Mouse (Mus musculus) megakaryocyte, embryonic 14.5 days (primary cell): ENCODE data around the gene Ptpn3. TPM values are rescaled to one million over a fixed set of nuclear protein-coding genes. Genes with fewer than 3 reads are reported as not detected.
"Not testable (repeated sequence)": the region's sequence is repeated elsewhere in the genome, so short reads cannot be mapped to it uniquely, and the experiment has no call there.

Experiments
- H3K27me3 ChIP-seq: replicated peaks from 2 replicates; pipeline ENCODE3; 2012; ENCODE audit warnings: inconsistent platforms
- H3K36me3 ChIP-seq: replicated peaks from 2 replicates; pipeline ENCODE3; 2012; ENCODE audit warnings: low read length, inconsistent platforms, mixed read lengths
- H3K4me1 ChIP-seq: 2 replicates; pipeline ENCODE4 v1.6.1; 2012; ENCODE audit warnings: inconsistent platforms
- H3K4me3 ChIP-seq: replicated peaks from 2 replicates; pipeline ENCODE3; 2012; ENCODE audit warnings: moderate library complexity, mild to moderate bottlenecking, inconsistent platforms
- H3K9me3 ChIP-seq: 2 replicates; pipeline ENCODE4 v1.6.1; 2012; ENCODE audit warnings: inconsistent platforms
- FLI1 ChIP-seq: IDR thresholded peaks from 2 replicates; pipeline ENCODE4 v1.6.1; 2012; ENCODE audit warnings: low read length, inconsistent platforms, mixed read lengths
- GATA1 ChIP-seq: IDR thresholded peaks from 3 replicates; pipeline ENCODE4 v1.6.1; 2012; ENCODE audit warnings: mixed read lengths, low read length, inconsistent platforms, borderline replicate concordance
- polyA plus RNA-seq: library from polyadenylated mRNA; stranded (reverse); fragments of >175 nt; gene quantifications from 2 replicates; pipeline ENCODE4 v1.2.3, GENCODE M21; 2012; ENCODE audit warnings: low replicate concordance; ENCODE audit not compliant: insufficient read depth

Ptpn3 gene
- polyA plus RNA-seq, 1 experiment = 0.07 TPM

DNA sequence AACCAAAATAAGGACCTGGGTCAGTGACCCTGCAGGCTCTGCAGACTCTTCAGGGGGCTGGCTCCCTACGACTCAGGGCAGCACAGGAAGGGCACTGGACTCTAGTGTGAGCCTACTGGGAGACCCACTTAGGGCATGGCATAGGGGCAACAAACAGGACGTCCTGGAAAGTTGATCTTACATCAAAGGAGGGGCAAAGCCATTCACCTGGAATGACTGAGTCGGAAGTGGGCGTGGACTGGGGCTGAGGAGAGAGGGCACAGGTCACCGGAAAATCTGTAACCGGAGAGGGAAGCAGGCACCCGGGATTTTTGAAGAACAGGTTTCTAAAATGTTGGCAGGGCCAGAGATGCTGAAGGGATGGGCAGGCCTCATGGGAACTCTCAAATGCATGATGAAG is 99.5 kb downstream of the Ptpn3 start:
- TF ChIP-seq GATA1 = no peak
- TF ChIP-seq FLI1 = no peak
- Histone ChIP-seq H3K36me3 (peaks cover 46% of the 10 kb centered on the region), H3K4me1 (peaks cover 12% of the 10 kb centered on the region), H3K9me3 (peaks cover 10% of the 10 kb centered on the region), H3K27me3 (peaks cover 6% of the 10 kb centered on the region), H3K4me3 (no peak overlapping the region)

DNA sequence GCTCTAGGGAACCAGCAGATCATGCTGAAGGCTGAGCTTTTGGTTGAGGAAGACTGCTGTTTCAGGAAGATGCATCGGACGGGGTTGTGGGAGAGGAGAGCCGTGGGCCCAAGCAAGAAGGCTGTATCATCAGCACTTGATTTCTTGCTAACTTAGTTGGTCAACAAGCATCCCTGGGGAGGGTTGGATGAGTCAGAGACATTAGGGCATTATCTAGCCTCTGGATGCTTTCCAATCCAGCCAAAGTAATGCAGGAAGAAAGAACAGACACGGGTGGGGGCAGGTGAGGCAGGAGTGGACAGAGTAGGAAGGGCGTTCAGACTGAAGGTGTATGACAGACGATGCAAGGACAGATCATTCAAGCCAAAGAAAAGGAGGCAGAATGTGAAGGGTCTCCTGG is 101.0 kb downstream of the Ptpn3 start:
- no peak overlapping the region for H3K4me3 ChIP-seq
- peaks cover 6% of the 10 kb centered on the region for H3K27me3 ChIP-seq
- TF ChIP-seq GATA1 (no peak), FLI1 (no peak)
- H3K4me1 ChIP-seq = peaks cover 17% of the 10 kb centered on the region
- peaks cover 10% of the 10 kb centered on the region for H3K9me3 ChIP-seq
- peaks cover 60% of the 10 kb centered on the region for H3K36me3 ChIP-seq

GRCm38 (mm10) chr4:57198666-57199393 is 102.8 kb downstream of the Ptpn3 start:
- not testable (repeated sequence) for H3K4me3 ChIP-seq, H3K27me3 ChIP-seq
- Histone ChIP-seq H3K36me3 (peaks cover 62% of the 10 kb centered on the region), H3K9me3 (peaks cover 10% of the 10 kb centered on the region), H3K4me1 (peaks cover 17% of the 10 kb centered on the region)

DNA sequence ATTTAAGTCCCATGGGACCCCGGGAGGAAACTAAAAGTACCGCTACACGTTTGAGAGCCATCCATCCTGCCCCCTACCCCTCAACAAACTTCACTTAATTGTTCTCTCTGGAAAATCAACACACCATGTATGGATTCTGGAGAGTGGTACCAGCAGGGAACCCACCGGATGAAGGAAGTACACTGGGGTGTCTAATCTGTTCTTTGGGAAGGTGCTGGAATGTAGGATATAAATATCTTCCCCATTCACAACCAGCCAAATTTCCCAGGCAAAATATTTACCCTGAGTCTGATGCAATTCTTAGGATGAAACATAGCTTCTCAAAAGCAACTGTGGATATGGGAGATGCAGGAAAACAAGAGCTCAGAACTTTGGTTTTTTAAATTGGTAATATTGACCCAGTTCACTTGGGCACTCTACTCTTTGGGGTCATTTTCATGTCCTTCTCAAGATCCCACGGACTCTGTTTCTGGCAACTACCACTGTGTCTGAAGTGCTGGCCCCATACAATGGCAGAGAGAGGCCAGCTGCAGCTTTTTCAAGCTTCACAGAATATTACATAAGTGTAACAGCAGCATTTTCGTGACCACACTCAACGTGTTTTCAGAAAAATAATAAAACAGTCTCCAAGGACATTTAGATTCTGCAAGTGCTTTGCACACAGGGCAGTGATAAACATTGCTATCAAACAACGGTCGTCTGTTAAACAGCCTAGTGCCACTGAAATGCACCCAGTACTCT is 109.9 kb downstream of the Ptpn3 start:
- Histone ChIP-seq H3K4me1 (peaks cover 5% of the 10 kb centered on the region; the same call in 1 of the 2 replicates), H3K4me3 (no peak overlapping the region), H3K9me3 (no peaks in the 10 kb centered on the region), H3K36me3 (peaks cover 30% of the 10 kb centered on the region), H3K27me3 (peaks cover 25% of the 10 kb centered on the region)
- no peak for TF ChIP-seq FLI1
- no peak for TF ChIP-seq GATA1

GRCm38 (mm10) chr4:57189881-57190280 is 111.8 kb downstream of the Ptpn3 start:
- H3K4me3 ChIP-seq = no peak overlapping the region
- no peaks in the 10 kb centered on the region for H3K9me3 ChIP-seq
- TF ChIP-seq FLI1 (no peak), GATA1 (no peak)
- peaks cover 12% of the 10 kb centered on the region for H3K36me3 ChIP-seq
- H3K27me3 ChIP-seq = peaks cover 39% of the 10 kb centered on the region
- H3K4me1 ChIP-seq = no peaks in the 10 kb centered on the region

DNA sequence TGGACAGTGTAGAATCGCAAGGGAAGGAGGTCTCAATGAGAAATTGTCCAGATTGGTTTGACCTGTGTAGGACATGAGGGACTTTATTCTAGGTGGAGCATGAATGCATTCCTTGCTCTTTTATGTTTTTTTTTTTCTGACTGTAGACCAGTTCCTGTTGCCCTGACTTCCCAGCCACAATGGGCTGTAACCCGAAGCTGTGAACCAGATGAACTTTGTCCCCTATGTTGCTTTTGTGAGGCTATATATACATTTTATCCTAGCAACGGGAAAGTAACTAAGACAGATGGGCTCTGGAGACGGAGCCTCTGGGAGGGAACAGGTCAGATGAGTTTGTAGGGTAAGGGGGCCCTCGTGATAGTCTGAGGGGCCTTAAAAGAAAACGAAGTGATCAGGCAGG is 115.6 kb downstream of the Ptpn3 start:
- Histone ChIP-seq H3K27me3 (peaks cover 55% of the 10 kb centered on the region), H3K36me3 (no peaks in the 10 kb centered on the region), H3K9me3 (no peaks in the 10 kb centered on the region), H3K4me3 (no peak overlapping the region), H3K4me1 (no peaks in the 10 kb centered on the region)
- TF ChIP-seq GATA1 (no peak), FLI1 (no peak)

GRCm38 (mm10) chr4:57185462-57185861 is 116.2 kb downstream of the Ptpn3 start:
- no peaks in the 10 kb centered on the region for H3K9me3 ChIP-seq
- no peak for TF ChIP-seq FLI1
- no peak for TF ChIP-seq GATA1
- H3K36me3 ChIP-seq = no peaks in the 10 kb centered on the region
- peaks cover 59% of the 10 kb centered on the region for H3K27me3 ChIP-seq
- H3K4me3 ChIP-seq = no peak overlapping the region
- H3K4me1 ChIP-seq = no peaks in the 10 kb centered on the region

GRCm38 (mm10) chr4:57183493-57183892 is 118.1 kb downstream of the Ptpn3 start:
- peaks cover 57% of the 10 kb centered on the region for H3K27me3 ChIP-seq
- peaks cover 5% of the 10 kb centered on the region for H3K9me3 ChIP-seq
- 0 out of 2 replicates have a peak, but pooled peaks cover 2% of the 10 kb centered on the region for H3K4me1 ChIP-seq
- H3K36me3 ChIP-seq = no peaks in the 10 kb centered on the region
- H3K4me3 ChIP-seq = no peak overlapping the region
- TF ChIP-seq FLI1 = no peak

- H3K4me3 ChIP-seq = no peak overlapping the region
- H3K9me3 ChIP-seq = peaks cover 5% of the 10 kb centered on the region
- no peaks in the 10 kb centered on the region for H3K36me3 ChIP-seq
- 0 out of 2 replicates have a peak, but pooled peaks cover 2% of the 10 kb centered on the region for H3K4me1 ChIP-seq
- TF ChIP-seq GATA1 = no peak
- no peak for TF ChIP-seq FLI1
- peaks cover 61% of the 10 kb centered on the region for H3K27me3 ChIP-seq
Measured at GRCm38 (mm10) chr4:57181538-57181937, 120.1 kb downstream of the Ptpn3 start.

GRCm38 (mm10) chr4:57178881-57179280 is 122.8 kb downstream of the Ptpn3 start:
- TF ChIP-seq GATA1 (no peak), FLI1 (no peak)
- Histone ChIP-seq H3K4me1 (0 out of 2 replicates have a peak, but pooled peaks cover 2% of the 10 kb centered on the region), H3K27me3 (peaks cover 60% of the 10 kb centered on the region), H3K9me3 (peaks cover 5% of the 10 kb centered on the region), H3K36me3 (no peaks in the 10 kb centered on the region), H3K4me3 (peak overlapping the region; percentile 68)
